Mouse (Mus musculus) stomach, postnatal 0 days (tissue): Measurements from ENCODE around the gene Armc5. TPM values are rescaled to one million over a fixed set of nuclear protein-coding genes. Genes with fewer than 3 reads are reported as not detected.

ENCODE experiments used
- ATAC-seq: fragments of 200-750 bp; cut with Nextera tagmentation; 2 replicates; pipeline ENCODE4 v1.8.0; 2017; ENCODE audit not compliant: low FRiP score, low TSS enrichment
- DNase-seq: peaks from one replicate; pipeline ENCODE4 v3.0.0-alpha.2; 2016; ENCODE audit warnings: low spot score
- H3K27ac ChIP-seq: fragments of 300-500 bp; sonication (generic); replicated peaks from 2 replicates; pipeline ENCODE4 v1.5.1; 2014; ENCODE audit warnings: mild to moderate bottlenecking, control low read depth
- H3K27me3 ChIP-seq: fragments of 300-500 bp; sonication (generic); 2 replicates; pipeline ENCODE4 v1.6.1; 2014; ENCODE audit warnings: low read length; ENCODE audit not compliant: control insufficient read depth, insufficient read depth
- H3K36me3 ChIP-seq: fragments of 300-500 bp; sonication (generic); 2 replicates; pipeline ENCODE4 v1.6.1; 2014; ENCODE audit warnings: low read length, mixed read lengths; ENCODE audit not compliant: control insufficient read depth, insufficient read depth
- H3K4me1 ChIP-seq: fragments of 300-500 bp; sonication (generic); replicated peaks from 2 replicates; pipeline ENCODE4 v1.6.1; 2014; ENCODE audit warnings: antibody characterized with exemption; ENCODE audit not compliant: control insufficient read depth, insufficient read depth
- H3K4me2 ChIP-seq: fragments of 300-500 bp; sonication (generic); replicated peaks from 2 replicates; pipeline ENCODE4 v1.6.1; 2014; ENCODE audit warnings: low read depth, mild to moderate bottlenecking, control low read depth, moderate library complexity
- H3K4me3 ChIP-seq: fragments of 300-500 bp; sonication (generic); 2 replicates; pipeline ENCODE4 v1.5.1; 2014; ENCODE audit warnings: low read depth, low read length, control low read depth
- H3K9ac ChIP-seq: fragments of 300-500 bp; sonication (generic); 2 replicates; pipeline ENCODE4 v1.6.1; 2014; ENCODE audit warnings: mild to moderate bottlenecking, low read length, control low read depth, mixed read lengths
- H3K9me3 ChIP-seq: fragments of 300-500 bp; sonication (generic); 2 replicates; pipeline ENCODE4 v1.6.1; 2016; ENCODE audit warnings: low read length; ENCODE audit not compliant: control insufficient read depth
- CTCF ChIP-seq: IDR thresholded peaks from 2 replicates; pipeline ENCODE4 v1.5.1; 2016; ENCODE audit warnings: antibody characterized with exemption, low read depth, mild to moderate bottlenecking, moderate library complexity
- EP300 ChIP-seq: optimal IDR thresholded peaks from 2 replicates; pipeline ENCODE3; 2016; ENCODE audit warnings: antibody characterized with exemption
- WGBS: fragments of 180-500 bp; shearing (Covaris S2); extraction: QIAGEN DNeasy Blood & Tissue Kit; methylation state at CpG from one replicate; pipeline ENCODE4 v1.1.7; 2014; 5-methylcytosine and 5-hydroxymethylcytosine counted together
- polyA plus RNA-seq: library from polyadenylated mRNA; unstranded; fragments of >200 nt; fragmentation: Nextera tagmentation; extraction: Ambion mirVana; gene quantifications from 2 replicates; pipeline ENCODE4 v1.2.1, GENCODE M21; 2015

The Armc5 gene
- polyA plus RNA-seq, 1 experiment from 2014 or later, result 10.7 TPM

DNA sequence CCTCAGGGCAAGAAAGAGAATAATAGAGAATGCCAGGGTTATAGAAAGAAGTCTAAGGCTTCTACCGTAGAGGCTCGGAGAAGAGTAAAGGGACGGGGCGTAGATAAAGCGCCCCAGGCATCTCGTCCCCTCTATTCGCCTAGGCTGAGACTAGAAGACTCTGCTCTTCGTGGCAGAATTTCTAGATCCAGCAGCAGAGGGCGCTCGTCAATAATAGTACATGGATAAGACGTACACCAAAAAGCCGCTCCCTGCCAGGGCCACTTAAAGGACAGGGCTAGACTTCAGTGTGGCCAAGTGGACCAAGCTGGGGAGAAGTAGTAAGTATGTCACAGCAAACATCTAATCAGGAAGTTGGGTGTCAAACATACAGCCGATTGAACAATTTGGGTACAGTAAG, 10.3 kb downstream of the Armc5 start:
- Histone ChIP-seq H3K9me3 (no peaks in the 10 kb centered on the region), H3K4me2 (peak overlapping the region; percentile 73), H3K36me3 (peaks cover 14% of the 10 kb centered on the region; the same call in 1 of the 2 replicates), H3K4me1 (peaks cover 6% of the 10 kb centered on the region; the same call in 1 of the 2 replicates), H3K4me3 (peak overlapping the region; percentile 64), H3K27me3 (no peaks in the 10 kb centered on the region), H3K27ac (peak overlapping the region; percentile 93), H3K9ac (peak overlapping the region; percentile 85)
- under 1% methylated on average over 13 of the region's 13 CpGs for WGBS
- TF ChIP-seq EP300 (no peak), CTCF (peak; percentile 85)
- DNase-seq (peak; percentile 86), ATAC-seq (peak; percentile 69)

DNA sequence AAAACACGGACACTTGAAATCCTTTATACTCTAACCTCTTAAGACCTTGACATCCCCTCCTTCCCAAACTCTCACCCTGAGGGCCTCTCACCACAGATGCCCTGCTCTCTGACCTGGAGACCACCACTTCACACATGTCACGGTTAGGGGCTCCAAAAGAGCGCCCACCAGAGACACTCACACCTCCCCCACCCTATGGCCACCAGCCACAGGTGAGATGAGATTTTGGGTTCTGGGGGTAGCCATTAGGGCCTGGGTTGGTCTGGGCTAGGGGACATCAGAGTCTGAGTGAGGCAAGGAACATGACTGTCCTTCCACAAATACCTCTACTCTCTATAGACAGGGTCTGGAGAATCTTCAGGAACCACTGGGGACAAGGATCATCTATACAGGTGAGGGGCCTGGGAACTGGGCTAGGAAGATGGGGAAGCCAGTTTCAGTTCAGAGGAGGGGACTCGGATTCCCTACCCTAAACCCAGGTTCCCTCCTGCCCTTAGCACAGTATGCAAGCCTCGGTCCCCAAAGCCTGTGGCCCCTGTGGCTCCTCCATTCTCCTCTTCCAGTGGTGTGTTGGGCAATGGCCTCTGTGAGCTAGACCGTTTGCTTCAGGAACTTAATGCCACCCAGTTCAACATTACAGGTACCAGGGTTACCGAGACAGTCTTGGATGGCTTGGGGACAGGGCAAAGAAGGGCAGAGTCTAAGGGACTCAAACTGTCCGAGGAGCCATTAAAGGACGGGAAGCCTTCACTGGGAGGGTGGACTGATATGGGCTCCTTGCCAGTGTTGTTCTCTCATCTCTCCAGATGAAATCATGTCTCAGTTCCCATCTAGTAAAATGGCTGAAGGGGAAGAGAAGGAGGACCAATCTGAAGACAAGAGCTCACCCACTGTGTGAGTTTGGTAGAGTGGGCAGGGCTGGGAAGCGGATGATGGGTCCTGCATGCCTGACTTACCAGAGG, 11.2 kb downstream of the Armc5 start:
- TF ChIP-seq EP300, result no peak
- no peak for TF ChIP-seq CTCF
- peak overlapping the region; percentile 85 for H3K9ac ChIP-seq
- peaks cover 6% of the 10 kb centered on the region; the same call in 1 of the 2 replicates for H3K4me1 ChIP-seq
- peak overlapping the region; percentile 64 for H3K4me3 ChIP-seq
- WGBS, result 63% methylated on average over 10 of the region's 10 CpGs
- no peaks in the 10 kb centered on the region for H3K27me3 ChIP-seq
- DNase-seq (no peak), ATAC-seq (no peak)
- peak overlapping the region; percentile 73 for H3K4me2 ChIP-seq
- no peak overlapping the region; the same call in 1 of the 2 replicates for H3K27ac ChIP-seq
- no peaks in the 10 kb centered on the region for H3K9me3 ChIP-seq
- peaks cover 15% of the 10 kb centered on the region for H3K36me3 ChIP-seq

DNA sequence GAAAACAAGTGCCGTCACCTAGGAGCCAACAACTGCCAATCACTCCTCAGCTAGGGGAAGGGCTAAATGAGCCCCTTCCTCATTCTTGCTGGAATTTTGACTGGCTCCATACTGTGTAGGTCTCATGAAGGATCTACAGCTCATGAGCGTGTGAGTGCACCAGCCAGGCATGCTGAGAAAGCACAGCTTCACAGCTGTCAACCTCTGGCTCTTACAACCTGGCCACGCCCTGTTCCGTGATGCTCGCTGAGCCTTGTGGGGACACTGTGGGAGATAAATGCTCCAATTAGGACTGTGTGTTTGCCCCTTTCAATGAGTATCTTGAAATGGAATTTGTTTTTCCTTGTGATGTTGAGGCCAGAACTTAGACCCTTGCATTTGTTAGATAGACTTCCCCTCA, 12.9 kb downstream of the Armc5 start:
- DNase-seq (no peak), ATAC-seq (no peak)
- Histone ChIP-seq H3K27me3 (no peaks in the 10 kb centered on the region), H3K4me3 (no peak overlapping the region; the same call in 1 of the 2 replicates), H3K4me1 (peaks cover 6% of the 10 kb centered on the region; the same call in 1 of the 2 replicates), H3K27ac (no peak overlapping the region), H3K4me2 (peak overlapping the region; percentile 37), H3K36me3 (peaks cover 14% of the 10 kb centered on the region), H3K9ac (no peak overlapping the region), H3K9me3 (no peaks in the 10 kb centered on the region)
- 60% methylated on average over 5 of the region's 5 CpGs for WGBS
- TF ChIP-seq EP300 (no peak), CTCF (no peak)

DNA sequence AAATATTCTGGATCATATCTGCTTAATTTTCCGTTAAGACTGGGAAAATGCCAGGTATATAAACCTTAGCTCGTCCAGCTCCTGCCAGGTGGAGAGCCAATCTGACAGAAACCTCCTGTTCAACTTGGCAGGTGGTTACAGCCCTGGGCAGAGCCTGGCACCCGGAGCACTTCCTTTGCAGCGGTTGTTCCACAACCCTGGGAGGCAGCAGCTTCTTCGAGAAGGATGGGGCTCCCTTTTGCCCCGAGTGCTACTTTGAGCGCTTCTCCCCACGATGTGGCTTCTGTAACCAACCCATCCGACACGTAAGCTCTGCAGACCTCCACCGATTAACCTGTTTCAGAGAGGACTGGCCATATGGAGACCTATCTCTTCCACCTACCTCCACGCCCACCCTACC, 14.8 kb downstream of the Armc5 start:
- Histone ChIP-seq H3K9me3 (no peaks in the 10 kb centered on the region), H3K27ac (no peak overlapping the region), H3K36me3 (peaks cover 12% of the 10 kb centered on the region), H3K9ac (no peak overlapping the region), H3K4me2 (peak overlapping the region; percentile 35), H3K4me3 (0 out of 2 replicates have a peak overlapping the region, but pooled peaks have one; percentile 4), H3K4me1 (no peaks in the 10 kb centered on the region), H3K27me3 (no peaks in the 10 kb centered on the region)
- TF ChIP-seq CTCF (no peak), EP300 (no peak)
- ATAC-seq (no peak), DNase-seq (no peak)
- WGBS, result 45% methylated on average over 12 of the region's 12 CpGs

DNA sequence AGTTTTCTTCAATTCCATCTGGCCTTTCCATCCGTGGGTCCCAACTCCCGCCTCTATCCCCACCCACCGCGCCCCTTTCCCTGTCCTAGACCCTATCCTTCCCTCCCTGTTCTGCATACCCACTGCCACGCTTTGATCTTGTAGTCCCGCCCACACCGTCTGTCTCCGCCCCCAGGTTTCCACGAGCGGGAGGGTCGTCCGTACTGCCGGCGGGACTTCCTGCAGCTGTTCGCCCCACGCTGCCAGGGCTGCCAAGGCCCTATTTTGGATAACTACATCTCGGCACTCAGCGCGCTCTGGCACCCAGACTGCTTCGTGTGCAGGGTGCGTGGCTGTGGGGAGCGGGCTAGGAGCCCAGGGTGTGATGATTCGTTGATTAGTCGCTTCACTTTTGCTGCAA, 15.5 kb downstream of the Armc5 start:
- TF ChIP-seq EP300 (no peak), CTCF (no peak)
- Histone ChIP-seq H3K4me1 (no peaks in the 10 kb centered on the region), H3K27ac (no peak overlapping the region)

DNA sequence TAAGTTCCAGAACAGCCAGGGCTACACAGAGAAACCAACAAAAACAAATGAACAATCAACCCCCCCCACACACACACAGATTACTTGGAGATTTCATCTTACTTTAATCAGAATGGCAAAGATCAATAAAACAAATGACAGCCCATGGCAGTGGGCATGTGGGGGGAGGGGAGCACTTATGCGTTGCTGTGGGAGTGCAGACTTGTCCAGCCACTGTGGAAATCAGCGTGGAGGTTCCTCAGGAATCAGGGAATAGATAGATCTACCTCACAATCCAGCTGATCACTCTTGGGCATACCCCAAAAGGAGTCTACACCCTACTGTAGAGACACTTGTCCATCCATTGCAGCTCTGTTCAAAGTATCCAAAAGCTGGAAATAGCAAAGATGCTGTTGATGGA, 17.8 kb downstream of the Armc5 start:
- ATAC-seq, result no peak
- WGBS, result 52% methylated on average over 2 of the region's 2 CpGs
- no peak for TF ChIP-seq CTCF
- TF ChIP-seq EP300, result no peak

More for the DNA sequence above, 15.5 kb downstream of the Armc5 start:
- H3K4me3 ChIP-seq, result no peak overlapping the region
- H3K27me3 ChIP-seq, result no peaks in the 10 kb centered on the region
- H3K9ac ChIP-seq, result no peak overlapping the region
- peak; percentile 41 for DNase-seq
- H3K9me3 ChIP-seq, result no peaks in the 10 kb centered on the region
- peak overlapping the region; percentile 35 for H3K4me2 ChIP-seq
- peaks cover 12% of the 10 kb centered on the region for H3K36me3 ChIP-seq
- ATAC-seq, result no peak
- WGBS, result 18% methylated on average over 24 of the region's 24 CpGs

More for the DNA sequence above, 17.8 kb downstream of the Armc5 start:
- H3K9ac ChIP-seq, result no peak overlapping the region
- no peaks in the 10 kb centered on the region for H3K27me3 ChIP-seq
- H3K36me3 ChIP-seq, result peaks cover 12% of the 10 kb centered on the region
- no peak overlapping the region for H3K27ac ChIP-seq
- H3K4me1 ChIP-seq, result no peaks in the 10 kb centered on the region
- no peak overlapping the region for H3K4me3 ChIP-seq
- H3K9me3 ChIP-seq, result no peaks in the 10 kb centered on the region
- DNase-seq, result no peak
- H3K4me2 ChIP-seq, result no peak overlapping the region
